Mouse (Mus musculus) adrenal gland, postnatal 4 days (tissue): Measurements from ENCODE around the gene Myl7. TPM values are rescaled to one million over a fixed set of nuclear protein-coding genes. Genes with fewer than 3 reads are reported as not detected.

Source experiments
- total RNA-seq, 2 experiments: library from RNA; stranded (reverse); gene quantifications; 2 replicates each; pipeline ENCODE4 v1.2.3; 2021

The Myl7 gene
- total RNA-seq, 2 experiments from 2014 or later: 0.56 to 0.76 TPM

Other genes starting within 250 kb of the Myl7 start
- 100 to 1,000 TPM; 118 to 121 TPM for gene Mrps24, start 183.1 kb downstream of the Myl7 start, total RNA-seq
- gene Urgcp, start 136.4 kb downstream of the Myl7 start, total RNA-seq: 10 to 100 TPM; 50.6 to 56.8 TPM
- gene Dbnl, start 110.3 kb downstream of the Myl7 start, total RNA-seq: 10 to 100 TPM; 64.8 to 72.0 TPM
- gene Pgam2, start 95.0 kb downstream of the Myl7 start, total RNA-seq: 10 to 100 TPM; 21.8 to 42.5 TPM
- 10 to 100 TPM; 15.9 to 18.3 TPM for gene Polm, start 60.8 kb downstream of the Myl7 start, total RNA-seq
- 100 to 1,000 TPM; 293 to 325 TPM for gene Aebp1, start 36.8 kb downstream of the Myl7 start, total RNA-seq
- gene Pold2, start 20.5 kb downstream of the Myl7 start, total RNA-seq: 10 to 100 TPM; 61.2 to 78.6 TPM
- 1 to 10 TPM; 5.1 to 6.3 TPM for gene Gck, start 51.3 kb upstream of the Myl7 start, total RNA-seq
- gene Ykt6, start 56.9 kb upstream of the Myl7 start, total RNA-seq: 10 to 100 TPM; 97.9 to 98.2 TPM
- gene Camk2b, start 167.6 kb upstream of the Myl7 start, total RNA-seq: 10 to 100 TPM; 24.7 to 28.2 TPM